Mouse (Mus musculus): ENCODE measurements around the gene Tex21.
A peak's percentile ranks its signal among the peaks of the same experiment; 100 is the strongest.
"Not testable (repeated sequence)": the region's sequence is repeated elsewhere in the genome, so short reads cannot be mapped to it uniquely, and the experiment has no call there.

Gene Tex21

GRCm38 (mm10) chr12:76194526-76194925, 52.0 kb downstream of the Tex21 start:
- DNase-seq: no peak

GRCm38 (mm10) chr12:76190940-76191339, 55.6 kb downstream of the Tex21 start:
- peak; percentile 63 for DNase-seq

- no peak for DNase-seq
Measured at GRCm38 (mm10) chr12:76187849-76188248, 58.7 kb downstream of the Tex21 start.

GRCm38 (mm10) chr12:76186473-76186872, 60.1 kb downstream of the Tex21 start:
- DNase-seq: no peak

GRCm38 (mm10) chr12:76185167-76185816, 61.3 kb downstream of the Tex21 start:
- no peak for DNase-seq

GRCm38 (mm10) chr12:76184271-76184670, 62.3 kb downstream of the Tex21 start:
- DNase-seq: no peak

- no peak for DNase-seq
Measured at GRCm38 (mm10) chr12:76182831-76183230, 63.7 kb downstream of the Tex21 start.

GRCm38 (mm10) chr12:76181471-76181870, 65.1 kb downstream of the Tex21 start:
- DNase-seq: no peak

- DNase-seq: no peak
Measured at GRCm38 (mm10) chr12:76180442-76180841, 66.1 kb downstream of the Tex21 start.

- no peak for DNase-seq
Measured at GRCm38 (mm10) chr12:76179527-76179926, 67.0 kb downstream of the Tex21 start.

- no peak for DNase-seq
Measured at GRCm38 (mm10) chr12:76179051-76179450, 67.5 kb downstream of the Tex21 start.

GRCm38 (mm10) chr12:76177864-76178518, 68.6 kb downstream of the Tex21 start:
- DNase-seq: peak; percentile 79

- DNase-seq: no peak
Measured at GRCm38 (mm10) chr12:76177000-76177863, 69.3 kb downstream of the Tex21 start, which contains the start of gene Esr2. Gene Esr2 (minus strand): TSS chr12:76177259.

GRCm38 (mm10) chr12:76165641-76166040, 80.9 kb downstream of the Tex21 start:
- no peak for DNase-seq

GRCm38 (mm10) chr12:76152389-76152788, 94.2 kb downstream of the Tex21 start:
- not testable (repeated sequence) for DNase-seq
